Mouse (Mus musculus) neural tube, embryonic 10.5 days (tissue): ENCODE data around the gene Bok.
"Not testable (repeated sequence)": the region's sequence is repeated elsewhere in the genome, so short reads cannot be mapped to it uniquely, and the experiment has no call there.

Experiments used
- DNase-seq: peaks from one replicate; pipeline ENCODE4 v3.0.0-alpha.2; 2017; ENCODE audit warnings: low spot score; ENCODE audit errors: extremely low spot score

The Bok gene

DNA sequence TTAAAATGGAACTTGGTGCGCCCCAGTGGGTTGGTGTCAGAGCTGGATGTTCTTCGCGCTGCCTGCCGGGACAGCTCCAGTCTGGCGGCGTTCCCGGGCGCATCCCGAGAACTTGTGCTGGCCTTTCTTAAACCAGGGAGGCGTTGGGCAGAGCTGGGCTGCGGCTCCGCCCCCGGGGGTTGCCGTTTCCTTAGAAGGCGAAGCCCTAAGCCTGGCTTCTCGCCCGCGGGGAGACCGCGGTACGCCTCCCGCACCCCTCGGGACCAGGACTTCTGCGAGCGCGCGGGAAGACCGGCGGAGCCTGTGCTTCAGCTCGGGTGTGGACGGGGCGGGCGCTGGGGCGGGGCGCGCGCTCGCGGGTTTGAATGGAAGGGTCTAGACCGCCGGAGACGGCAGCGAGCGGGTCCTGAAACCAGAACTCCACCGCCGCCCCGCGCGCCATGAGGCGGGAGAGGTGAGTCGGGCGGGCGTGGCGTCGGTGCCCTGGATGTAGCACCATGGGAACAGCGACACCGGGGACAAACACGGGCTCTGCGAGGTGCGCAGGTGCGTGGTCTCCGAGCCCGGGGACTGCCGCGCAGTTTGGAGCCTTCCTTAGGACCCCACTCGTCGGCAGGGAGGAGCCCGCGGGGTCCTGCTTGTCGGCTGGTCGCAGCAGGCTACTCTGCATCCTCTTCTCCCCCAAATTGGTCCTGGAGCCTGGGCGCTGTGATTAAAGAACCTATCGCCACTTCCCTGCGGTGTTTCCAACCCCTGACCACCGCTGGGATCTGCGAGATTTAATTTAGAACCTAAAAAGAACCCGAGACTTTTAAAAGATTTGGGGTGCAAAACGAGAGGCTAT is at the start of gene Bok:
TSS of gene Bok (plus strand) at position 260 of the 844 bp plus-strand sequence.
- DNase-seq: peak; percentile 75

DNA sequence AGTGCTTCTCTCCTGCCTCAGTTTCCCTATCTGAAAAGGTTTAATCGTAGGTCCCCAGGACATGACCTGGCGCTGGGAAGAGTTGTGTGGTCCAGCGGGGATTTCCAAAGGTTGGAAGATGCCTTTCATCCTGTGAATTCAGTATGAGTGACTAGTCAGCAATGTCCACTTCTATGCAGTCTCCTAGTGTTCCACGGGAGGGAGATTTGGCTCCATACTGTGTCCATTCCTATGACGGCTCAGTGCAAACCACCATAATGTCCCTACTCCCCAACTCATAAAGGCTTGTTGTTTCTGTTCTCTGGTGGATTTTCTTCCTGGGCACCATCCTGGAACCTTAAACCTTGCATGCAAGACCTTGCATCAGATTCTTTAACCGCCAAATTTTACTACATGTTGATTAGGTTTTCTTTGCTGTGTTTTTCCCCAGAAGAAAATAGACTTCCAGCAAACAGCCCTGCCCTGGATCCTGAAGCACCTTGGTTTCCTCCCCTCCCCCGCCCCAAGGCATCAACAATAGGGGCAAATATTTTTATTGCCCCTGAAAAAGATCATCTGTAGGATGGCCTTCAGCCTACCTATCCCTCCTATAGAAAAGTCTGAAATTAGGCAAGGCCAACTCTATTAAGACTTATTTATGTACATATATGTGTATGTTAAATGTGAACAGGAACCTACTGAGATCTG is 49.1 kb upstream of the Bok start:
- DNase-seq: no peak

DNA sequence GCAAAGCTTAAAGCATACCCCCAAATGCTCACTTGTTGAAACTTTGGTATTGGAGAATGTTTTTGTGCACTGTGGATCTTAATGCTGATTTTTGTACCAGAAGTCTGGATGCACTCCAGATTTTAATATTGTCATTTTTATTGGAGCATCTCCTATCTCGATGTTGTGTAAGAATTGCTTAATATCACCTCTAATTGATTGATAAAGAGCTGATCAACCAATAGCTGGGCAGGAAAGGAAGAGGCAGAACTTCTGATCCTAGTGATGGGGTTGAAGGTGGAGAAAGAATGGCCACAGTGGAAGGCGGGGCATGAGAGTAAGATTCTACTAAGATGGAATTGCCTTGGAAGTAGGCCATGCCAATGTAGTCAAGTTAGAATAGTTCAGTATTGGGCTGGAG is 43.5 kb upstream of the Bok start:
- DNase-seq: no peak

DNA sequence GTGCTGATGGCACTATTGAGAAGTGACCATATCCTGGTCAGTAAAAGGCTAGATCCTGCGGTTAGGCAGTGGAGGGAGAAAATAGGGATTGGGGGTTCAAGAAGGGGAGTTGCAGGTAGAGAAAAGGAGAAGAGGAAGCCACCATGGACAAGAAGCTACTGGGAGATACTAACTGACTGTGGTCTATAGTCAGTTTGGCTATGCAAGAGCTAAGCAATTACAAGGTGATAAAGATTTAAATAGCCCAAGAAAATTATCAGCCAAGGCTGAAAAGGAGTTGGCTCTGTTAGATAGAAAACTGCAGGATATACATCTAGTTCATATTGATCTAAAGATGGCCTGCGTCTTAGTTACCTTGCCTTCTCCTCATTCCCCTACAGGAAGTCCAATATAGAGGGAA is 42.8 kb upstream of the Bok start:
- DNase-seq: no peak

DNA sequence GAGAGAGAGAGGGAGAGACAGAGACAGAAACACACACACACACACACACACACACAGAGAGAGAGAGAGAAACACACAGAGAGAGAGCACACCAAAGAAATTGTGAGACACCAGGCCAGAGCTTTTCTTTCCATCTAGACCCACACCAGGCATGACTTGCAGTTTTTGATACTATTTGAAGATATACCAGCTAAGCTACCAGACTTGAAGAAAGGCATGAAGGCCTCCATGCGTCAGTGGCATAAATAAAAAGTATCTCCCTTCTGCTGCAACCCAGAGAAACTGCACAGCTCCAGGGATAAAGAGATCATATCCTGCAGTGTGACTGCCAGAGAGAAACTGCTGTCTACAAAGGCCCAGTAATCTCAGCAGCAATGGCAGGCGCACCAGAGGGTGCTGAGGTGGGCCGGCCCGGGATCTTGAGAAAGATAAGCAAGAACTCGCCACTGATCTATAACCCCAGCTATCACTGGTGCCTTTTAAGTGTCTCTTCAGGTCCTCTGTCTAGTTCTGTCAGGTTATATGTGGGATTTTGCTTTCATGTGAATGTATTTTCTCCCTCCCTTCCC is 35.8 kb upstream of the Bok start:
- DNase-seq: no peak

DNA sequence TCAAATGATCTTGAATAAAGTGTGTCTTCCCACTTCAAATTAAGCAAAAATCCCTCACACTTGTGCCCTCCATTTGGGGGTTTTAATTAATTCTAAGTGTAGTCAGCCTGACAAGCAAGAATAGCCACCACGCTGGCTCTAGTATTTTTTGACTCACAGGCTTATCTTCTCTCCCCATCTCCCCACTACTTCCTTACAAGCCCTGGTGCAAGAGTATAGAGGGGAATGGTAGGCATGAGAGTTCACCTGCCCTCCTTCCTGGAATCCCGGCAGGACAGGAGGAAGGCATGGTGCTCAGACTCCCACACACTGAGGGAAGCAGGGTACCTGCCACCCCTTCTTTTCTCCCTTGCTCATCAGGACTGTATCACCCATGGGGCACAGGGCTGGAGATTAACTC is 31.2 kb upstream of the Bok start:
- DNase-seq: no peak

DNA sequence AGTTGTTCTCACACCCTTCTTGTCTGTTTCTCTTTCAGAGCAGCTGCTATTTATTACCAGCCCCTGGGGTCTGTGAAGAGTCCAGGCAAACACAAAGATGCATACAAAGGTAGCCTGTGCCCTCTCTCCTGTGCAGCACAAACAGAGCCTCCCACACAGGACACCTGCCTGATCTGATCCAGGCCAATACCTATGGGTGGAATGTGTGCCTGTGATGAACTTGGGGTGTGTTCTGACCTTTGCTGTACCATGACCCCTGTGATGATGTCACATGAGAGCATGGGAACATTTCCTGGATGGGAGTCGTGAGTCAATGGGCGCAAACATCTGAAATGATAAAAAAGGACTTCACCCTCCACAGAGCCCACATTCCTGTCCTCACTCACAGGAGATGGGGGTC is 30.7 kb upstream of the Bok start:
- no peak for DNase-seq

DNA sequence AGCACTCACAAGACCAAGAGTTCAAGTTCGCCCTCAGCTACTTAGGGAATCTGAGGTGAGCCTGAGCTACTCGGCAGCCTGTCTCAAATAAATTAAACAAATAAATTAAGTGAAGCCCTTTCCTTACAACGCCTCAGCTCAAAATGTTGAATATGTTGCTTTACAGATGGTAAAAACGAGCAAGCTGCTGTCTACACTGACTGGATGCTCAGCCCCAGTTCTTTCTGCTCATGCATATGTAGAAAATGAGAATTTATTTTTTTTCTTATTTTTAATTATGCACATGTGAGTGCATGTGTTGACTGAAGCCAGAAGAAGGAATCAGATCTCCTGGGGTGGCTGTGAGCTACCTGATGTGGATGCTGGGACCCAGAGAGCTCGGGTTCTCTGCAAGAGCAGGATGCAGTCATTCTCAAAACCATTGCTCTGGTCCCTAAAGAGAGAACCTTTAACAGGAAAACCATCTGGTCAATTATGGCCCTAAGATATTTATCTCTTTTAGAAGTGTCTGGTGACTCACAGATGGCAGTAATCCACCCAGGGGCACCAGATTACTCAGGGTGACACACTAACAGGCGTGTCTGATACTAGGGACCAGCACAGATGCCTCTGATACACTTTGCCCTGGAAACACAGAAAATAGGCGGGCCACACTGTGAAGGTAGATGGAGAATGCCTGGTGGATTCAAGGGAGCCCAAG is 29.0 kb upstream of the Bok start:
- DNase-seq: no peak

DNA sequence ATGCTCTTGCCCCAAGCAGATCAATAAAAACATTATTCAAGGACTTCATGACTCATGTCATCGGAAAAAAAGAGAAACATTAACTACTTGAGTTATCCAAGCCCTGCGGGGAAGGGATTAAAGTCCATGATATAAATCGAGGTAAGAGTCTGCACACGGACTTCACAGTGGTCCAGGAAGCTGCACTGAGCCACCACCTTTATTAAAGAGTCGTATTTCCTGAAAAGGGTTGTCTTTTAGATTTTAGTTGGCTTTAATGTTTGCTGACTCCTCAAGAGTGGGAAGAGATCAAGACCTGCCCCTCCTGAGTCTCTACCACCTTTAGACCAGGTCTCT is 28.5 kb upstream of the Bok start:
- no peak for DNase-seq

DNA sequence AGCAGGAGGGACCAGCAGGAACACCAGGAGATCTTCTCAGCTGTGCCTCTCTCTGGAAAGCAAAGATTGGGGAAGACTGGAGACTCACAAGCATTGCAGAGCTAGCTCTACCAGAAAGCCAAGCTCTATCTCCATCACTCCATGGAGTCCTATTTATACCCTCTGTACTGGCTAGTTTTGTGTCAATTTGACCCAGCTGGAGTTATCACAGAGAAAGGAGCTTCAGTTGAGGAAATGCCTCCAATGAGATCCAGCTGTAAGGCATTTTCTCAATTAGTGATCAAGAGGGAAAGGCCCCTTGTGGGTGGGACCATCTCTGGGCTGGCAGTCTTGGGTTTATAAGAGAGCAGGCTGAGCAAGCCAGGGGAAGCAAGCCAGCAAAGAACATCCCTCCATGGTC is 26.9 kb upstream of the Bok start, which contains the start of gene Stk25:
TSS of gene Stk25 (minus strand) at position 101 of the 400 bp plus-strand sequence.
- not testable (repeated sequence) for DNase-seq

DNA sequence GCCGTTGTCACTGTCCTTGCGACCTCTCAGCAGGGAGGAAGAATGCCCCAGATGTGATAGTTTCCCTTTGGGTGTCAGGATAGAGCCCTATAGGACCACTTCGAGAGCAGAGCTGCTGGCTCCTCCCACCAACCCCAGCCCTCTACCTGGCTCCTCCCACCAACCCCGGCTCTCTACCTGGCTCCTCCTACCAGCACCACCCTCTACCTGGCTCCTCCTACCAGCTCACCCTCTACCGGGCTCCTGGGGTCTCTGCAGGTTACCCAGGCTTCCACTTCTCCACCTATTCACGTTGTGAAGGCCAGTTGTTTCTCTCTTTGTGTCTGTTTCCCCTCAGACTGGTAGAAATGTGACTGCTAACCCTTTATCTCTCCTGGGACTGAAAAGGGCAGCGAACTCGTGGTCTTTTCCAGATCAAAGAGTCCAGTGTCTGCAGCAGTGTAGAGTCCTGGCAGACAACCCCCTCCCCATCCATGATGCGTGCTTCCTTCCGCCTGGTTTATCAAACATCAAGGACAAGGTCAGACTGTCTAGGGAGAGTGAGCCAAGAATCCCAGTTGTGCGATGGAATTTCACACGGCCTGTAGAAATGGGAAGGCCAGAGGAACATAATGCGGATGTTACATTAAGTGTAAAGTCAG is 17.6 kb upstream of the Bok start:
- DNase-seq: peak; percentile 33

DNA sequence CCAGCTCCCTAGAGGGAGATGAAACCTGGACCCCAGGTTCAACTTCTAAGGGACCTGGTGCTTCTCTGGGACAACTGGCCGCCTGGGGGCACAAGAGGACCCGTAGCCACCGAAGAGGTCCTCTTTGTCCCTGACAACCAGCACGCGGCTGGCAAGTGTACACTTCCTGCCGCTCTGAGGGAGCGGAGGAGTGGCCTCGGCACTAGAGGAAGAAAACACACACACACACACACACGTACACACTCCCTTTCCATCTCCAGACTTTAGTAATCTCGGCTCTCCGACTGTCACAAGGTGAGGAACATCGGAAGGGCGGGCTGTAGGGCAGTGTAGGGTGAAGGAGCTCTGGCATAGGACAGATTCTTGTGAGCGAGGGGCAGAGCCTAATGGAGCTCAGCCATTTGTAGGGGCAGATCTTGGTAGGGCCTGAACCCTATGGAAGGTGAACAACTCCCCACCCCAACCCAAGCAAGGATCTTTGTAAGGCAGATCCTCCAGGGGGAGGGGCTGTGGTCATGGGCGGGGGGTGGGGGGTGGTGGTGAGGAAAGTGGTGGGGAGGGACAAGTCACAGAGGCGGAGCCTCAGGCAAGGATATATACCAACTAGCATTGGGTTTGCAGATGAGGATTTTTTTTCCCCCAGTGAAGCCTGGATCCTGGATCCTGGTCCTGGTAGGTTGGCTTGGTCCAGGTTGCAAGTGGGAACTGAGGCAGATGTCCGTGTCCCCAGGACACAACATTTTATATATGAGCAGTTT is 16.5 kb upstream of the Bok start:
- peak; percentile 79 for DNase-seq

DNA sequence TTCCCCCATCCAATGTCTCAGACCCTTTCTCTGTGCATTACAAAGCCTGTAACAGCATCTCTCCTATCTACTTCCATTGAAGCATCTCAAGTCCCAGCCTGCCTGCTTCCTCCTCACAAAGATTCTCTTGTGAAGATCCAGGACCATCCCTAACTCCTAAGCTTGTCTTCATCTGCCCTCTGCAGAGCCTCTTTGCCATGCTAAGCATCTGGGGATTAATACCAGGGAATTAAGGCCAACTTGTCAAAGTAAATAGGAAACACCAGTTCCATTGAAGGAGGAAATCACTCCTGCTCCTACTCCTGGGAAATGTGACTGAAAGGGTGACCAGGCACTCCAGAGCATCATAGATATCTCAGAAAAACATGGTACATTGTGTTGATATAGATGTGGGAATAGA is 15.5 kb upstream of the Bok start:
- DNase-seq: no peak

DNA sequence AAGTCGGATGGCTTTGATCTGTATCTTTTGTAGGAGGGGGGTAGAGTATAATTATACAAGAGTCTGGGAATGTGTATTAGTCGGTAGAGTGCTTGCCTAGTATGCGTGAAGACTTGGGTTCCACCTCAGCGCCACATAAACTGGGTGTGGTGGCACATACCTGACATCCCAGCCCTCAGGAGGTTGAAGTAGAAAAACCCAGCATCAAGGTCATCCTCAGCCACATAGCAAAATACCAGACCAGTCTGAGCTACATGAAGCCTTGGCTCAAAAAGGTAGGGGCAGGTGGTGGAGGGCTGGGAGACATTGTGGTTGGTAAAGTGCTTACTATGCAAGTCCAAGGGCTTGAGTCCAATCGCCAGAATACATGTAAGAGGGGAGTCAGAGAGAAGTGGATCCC is 12.8 kb upstream of the Bok start:
- DNase-seq: no peak

DNA sequence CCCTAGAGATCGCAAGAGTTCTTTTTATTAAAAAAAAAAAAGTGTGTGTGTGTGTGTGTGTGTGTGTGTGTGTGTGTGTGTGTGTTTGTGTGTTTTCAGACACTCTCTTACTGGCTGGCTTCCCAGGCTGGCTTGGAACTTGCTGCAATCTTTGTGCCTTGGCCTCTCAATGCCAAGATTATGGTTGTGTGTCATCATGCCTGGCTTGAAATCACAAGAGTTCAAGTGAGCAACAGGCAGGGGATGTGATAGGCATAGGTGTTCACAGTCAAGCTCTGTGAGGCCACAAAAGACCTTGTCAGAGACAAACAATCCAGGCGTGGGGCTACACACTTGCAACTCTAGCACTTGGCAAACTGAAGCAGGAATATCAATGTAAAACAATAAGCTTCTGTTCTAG is 7.1 kb upstream of the Bok start:
- no peak for DNase-seq

DNA sequence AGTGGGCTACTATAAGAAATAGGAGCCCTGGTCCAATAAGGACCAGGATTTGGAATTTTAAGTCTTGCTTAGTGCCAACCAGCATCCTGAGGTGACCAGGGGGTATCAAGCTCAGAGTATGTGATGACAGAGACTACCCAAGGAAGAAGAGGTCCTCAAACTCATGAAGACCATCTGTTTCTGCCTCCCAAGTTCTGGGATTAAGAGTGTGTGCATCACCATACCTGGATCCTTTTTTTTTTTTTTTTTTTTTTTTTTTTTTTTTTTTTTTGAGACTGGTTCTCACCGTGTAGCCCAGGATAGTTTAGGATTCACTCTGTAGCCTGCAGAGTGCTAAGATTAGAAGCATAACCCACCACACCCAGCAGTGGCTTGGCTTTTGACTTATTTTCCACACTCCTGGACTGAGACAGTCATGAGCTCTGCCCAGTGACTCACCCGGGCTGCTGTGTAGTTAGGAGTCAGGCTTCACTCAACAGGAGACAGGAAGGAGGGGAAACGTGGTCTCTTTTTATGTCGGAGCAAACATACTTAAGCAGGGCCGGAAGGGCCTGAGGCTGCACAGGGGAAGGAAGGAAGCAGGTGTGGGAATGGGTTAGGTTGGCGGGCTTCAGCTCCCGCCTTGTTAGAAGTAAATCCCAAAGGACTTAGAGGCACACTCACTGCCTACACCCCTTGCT is 5.4 kb upstream of the Bok start:
- DNase-seq: no peak

DNA sequence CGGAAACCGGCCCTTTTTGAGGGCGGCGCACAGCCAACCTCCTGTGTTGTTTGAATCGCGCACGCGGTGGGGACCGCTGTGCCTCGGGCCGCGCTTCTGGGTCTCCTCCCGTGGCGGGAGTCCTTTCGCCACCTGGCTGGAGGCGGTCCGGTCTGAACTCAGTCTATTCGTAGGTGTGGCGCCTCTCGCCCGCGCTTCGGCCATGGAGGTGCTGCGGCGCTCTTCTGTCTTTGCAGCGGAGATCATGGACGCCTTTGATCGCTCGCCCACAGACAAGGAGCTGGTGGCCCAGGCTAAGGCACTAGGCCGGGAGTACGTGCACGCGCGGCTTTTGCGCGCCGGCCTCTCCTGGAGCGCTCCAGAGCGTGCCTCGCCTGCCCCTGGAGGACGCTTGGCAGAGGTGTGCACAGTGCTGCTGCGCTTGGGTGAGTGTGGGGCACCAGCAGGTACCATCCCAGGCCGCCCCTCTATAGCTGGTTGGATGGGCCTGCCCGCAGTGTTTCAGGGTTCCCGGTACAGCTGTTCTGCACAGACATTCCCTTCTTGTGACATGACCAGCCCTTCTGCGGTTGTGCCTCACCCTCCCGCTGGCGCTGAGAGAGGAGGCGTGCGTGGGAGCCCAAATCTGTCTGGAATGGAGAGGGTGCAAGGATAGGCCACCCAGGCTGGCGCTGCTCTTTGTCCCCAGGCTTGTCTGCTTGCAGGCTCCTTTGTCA is 943 bp downstream of the Bok start:
- DNase-seq: peak; percentile 77

DNA sequence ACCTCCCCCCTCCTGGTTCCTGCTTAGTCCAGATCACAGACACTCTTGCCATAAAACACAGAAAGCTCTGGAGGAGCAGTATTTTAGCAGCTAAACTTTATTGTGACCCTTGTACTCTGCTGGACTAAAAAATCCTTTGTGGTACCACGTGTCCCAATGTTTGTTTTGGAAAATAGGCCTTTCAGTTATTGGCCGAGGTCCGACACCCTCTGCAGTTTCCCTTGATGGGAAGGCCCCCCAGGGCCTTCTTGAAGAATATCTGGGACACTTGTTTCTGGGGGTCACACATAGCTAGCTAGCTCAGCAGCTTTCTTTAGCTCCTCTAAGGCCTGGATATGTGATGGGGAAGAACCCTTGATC is 1.5 kb downstream of the Bok start:
- no peak for DNase-seq

DNA sequence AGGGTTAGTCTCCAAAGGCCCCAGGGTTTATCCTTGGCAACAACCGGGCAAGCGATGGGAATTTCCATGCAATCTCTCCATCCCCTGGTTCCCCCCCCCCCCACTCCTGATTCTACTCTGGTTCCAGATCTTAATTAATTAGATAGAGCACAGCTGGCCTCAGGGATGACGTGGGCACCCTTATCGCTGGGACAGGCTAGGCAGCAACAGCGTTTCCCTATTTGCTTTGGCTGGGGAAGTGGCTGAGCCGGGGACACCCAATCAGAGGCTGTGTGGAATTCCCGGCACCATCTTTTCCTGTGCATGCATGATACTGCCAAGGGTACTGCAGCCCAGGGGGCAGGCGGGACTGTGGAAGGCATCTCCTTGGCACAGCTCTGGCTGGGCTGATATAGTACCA is 2.7 kb downstream of the Bok start:
- no peak for DNase-seq
